Mouse (Mus musculus) neural tube, embryonic 15.5 days (tissue): ENCODE measurements at regions not wholly inside any gene's neighbourhood (a gene's known extent, or its start where the extent isn't known, plus 50 kb on each side); places are given as distances from the start of the nearest gene placed in this dataset.
"Not testable (repeated sequence)": the region's sequence is repeated elsewhere in the genome, so short reads cannot be mapped to it uniquely, and the experiment has no call there.

ENCODE experiments used
- ATAC-seq: fragments of 200-750 bp; cut with Nextera tagmentation; 2 replicates; pipeline ENCODE4 v1.8.0; 2017; ENCODE audit warnings: mild to moderate bottlenecking, moderate TSS enrichment, moderate library complexity; ENCODE audit not compliant: low FRiP score
- H3K27ac ChIP-seq: fragments of 300-500 bp; sonication (generic); replicated peaks from 2 replicates; pipeline ENCODE4 v1.5.1; 2015; ENCODE audit warnings: mild to moderate bottlenecking, inconsistent platforms
- H3K27me3 ChIP-seq: fragments of 300-500 bp; sonication (generic); replicated peaks from 2 replicates; pipeline ENCODE4 v1.6.1; 2015; ENCODE audit warnings: inconsistent platforms
- H3K36me3 ChIP-seq: fragments of 300-500 bp; sonication (generic); 2 replicates; pipeline ENCODE4 v1.6.1; 2015; ENCODE audit warnings: inconsistent platforms
- H3K4me1 ChIP-seq: fragments of 300-500 bp; sonication (generic); 2 replicates; pipeline ENCODE4 v1.6.1; 2015; ENCODE audit warnings: inconsistent platforms
- H3K4me2 ChIP-seq: fragments of 300-500 bp; sonication (generic); 2 replicates; pipeline ENCODE4 v1.6.1; 2015; ENCODE audit warnings: inconsistent platforms, mild to moderate bottlenecking, moderate library complexity
- H3K4me3 ChIP-seq: fragments of 300-500 bp; sonication (generic); replicated peaks from 2 replicates; pipeline ENCODE4 v1.5.1; 2015; ENCODE audit warnings: mild to moderate bottlenecking, inconsistent platforms
- H3K9ac ChIP-seq: fragments of 300-500 bp; sonication (generic); replicated peaks from 2 replicates; pipeline ENCODE4 v1.6.1; 2015; ENCODE audit warnings: mild to moderate bottlenecking, inconsistent platforms
- H3K9me3 ChIP-seq: fragments of 300-500 bp; sonication (generic); replicated peaks from 2 replicates; pipeline ENCODE4 v1.6.1; 2016; ENCODE audit warnings: inconsistent platforms
- WGBS: fragments of 180-500 bp; shearing (Covaris S2); methylation state at CpG from one replicate; pipeline ENCODE4 v1.1.7; 2015; ENCODE audit warnings: mixed read lengths; 5-methylcytosine and 5-hydroxymethylcytosine counted together

GRCm38 (mm10) chr3:82290373-82290772, 67.5 kb upstream of the Map9 start:
- Histone ChIP-seq H3K27me3 (no peaks in the 10 kb centered on the region), H3K9ac (no peak overlapping the region), H3K4me1 (no peaks in the 10 kb centered on the region), H3K27ac (no peak overlapping the region), H3K9me3 (no peaks in the 10 kb centered on the region), H3K4me3 (no peak overlapping the region), H3K36me3 (no peaks in the 10 kb centered on the region), H3K4me2 (no peak overlapping the region)
- no peak for ATAC-seq
- 89% methylated on average over 2 of the region's 2 CpGs for WGBS

- Histone ChIP-seq H3K4me1 (no peaks in the 10 kb centered on the region), H3K9ac (no peak overlapping the region), H3K4me2 (no peak overlapping the region), H3K4me3 (no peak overlapping the region), H3K9me3 (no peaks in the 10 kb centered on the region), H3K27ac (no peak overlapping the region), H3K27me3 (no peaks in the 10 kb centered on the region), H3K36me3 (no peaks in the 10 kb centered on the region)
- WGBS, result 68% methylated on average over 6 of the region's 6 CpGs
- ATAC-seq, result no peak
Observed at GRCm38 (mm10) chr3:82288996-82289395, 68.8 kb upstream of the Map9 start.

DNA sequence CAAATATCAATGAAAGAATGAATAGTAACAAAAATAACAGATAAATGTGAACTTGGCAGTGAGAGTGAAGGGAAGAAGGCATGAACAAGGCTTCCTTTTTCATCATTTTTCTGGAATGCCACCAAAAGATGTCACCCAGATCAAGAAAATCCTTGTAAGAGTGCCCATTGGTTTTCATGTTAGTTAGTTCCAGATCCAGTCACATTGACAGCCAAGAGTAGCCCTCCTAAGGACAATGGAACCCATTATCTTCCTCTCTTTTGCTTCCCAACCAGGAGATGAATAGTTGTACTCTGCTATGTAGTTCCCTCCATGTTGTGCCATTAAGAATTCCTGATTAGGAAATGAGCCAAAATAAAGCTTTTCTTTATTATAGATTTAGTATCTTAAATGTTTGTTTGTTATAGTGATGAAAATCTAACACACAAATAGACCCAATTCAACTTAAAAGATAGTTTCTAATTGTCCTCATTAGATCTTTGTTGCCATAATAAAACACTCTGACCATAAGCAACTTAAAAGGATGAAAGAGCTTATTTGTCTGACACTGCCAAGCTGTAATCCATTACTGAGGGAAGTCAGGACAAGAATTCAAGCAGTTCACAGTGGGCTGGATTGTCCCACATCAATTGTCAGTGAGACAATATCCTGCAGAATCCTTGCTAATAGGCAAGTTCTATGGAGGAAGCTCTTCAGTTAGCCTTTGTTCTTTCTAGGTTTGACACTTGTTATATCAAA, 80.7 kb upstream of the Map9 start:
- H3K27me3 ChIP-seq, result no peaks in the 10 kb centered on the region
- H3K27ac ChIP-seq, result no peak overlapping the region
- peaks cover 15% of the 10 kb centered on the region for H3K4me1 ChIP-seq
- no peaks in the 10 kb centered on the region for H3K36me3 ChIP-seq
- no peak for ATAC-seq
- H3K9ac ChIP-seq, result no peak overlapping the region
- no peaks in the 10 kb centered on the region for H3K9me3 ChIP-seq
- H3K4me2 ChIP-seq, result no peak overlapping the region
- no peak overlapping the region for H3K4me3 ChIP-seq

DNA sequence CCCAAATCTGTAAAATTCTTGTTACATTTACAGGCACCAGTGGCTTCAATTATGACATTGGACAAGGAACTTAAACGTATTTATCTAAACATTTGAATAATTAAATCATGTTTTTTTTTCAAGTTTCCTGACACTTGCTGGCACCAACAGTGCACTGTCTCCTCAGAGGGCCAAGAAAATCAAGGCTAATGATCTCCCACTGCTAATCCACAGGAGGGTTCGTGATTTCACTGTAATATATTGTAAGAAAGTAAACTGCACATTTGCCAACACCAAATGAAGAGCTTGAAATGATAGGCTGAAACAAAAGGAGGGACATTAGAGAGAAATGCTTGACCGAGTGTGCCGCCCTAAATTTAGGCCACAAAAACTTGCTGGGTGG, 82.0 kb upstream of the Map9 start:
- Histone ChIP-seq H3K27me3 (no peaks in the 10 kb centered on the region), H3K27ac (peak overlapping the region; percentile 30; the same call in 1 of the 2 replicates), H3K9ac (no peak overlapping the region), H3K4me2 (no peak overlapping the region), H3K9me3 (no peaks in the 10 kb centered on the region), H3K36me3 (no peaks in the 10 kb centered on the region), H3K4me3 (no peak overlapping the region), H3K4me1 (peaks cover 15% of the 10 kb centered on the region)
- ATAC-seq, result peak; percentile 50; the same call in 1 of the 2 replicates
- WGBS, result 51% methylated on average over 4 of the region's 4 CpGs

- H3K4me2 ChIP-seq, result no peak overlapping the region
- peak; percentile 86; the same call in 1 of the 2 replicates for ATAC-seq
- H3K9ac ChIP-seq, result no peak overlapping the region
- no peaks in the 10 kb centered on the region for H3K27me3 ChIP-seq
- peak overlapping the region; percentile 60 for H3K27ac ChIP-seq
- no peak overlapping the region for H3K4me3 ChIP-seq
- H3K4me1 ChIP-seq, result peaks cover 15% of the 10 kb centered on the region
- 46% methylated on average over 7 of the region's 7 CpGs for WGBS
- H3K36me3 ChIP-seq, result no peaks in the 10 kb centered on the region
- no peaks in the 10 kb centered on the region for H3K9me3 ChIP-seq
Observed at GRCm38 (mm10) chr3:82274945-82275821, 82.7 kb upstream of the Map9 start.

GRCm38 (mm10) chr3:82274196-82274937, 83.5 kb upstream of the Map9 start:
- H3K4me3 ChIP-seq, result no peak overlapping the region
- no peaks in the 10 kb centered on the region for H3K36me3 ChIP-seq
- H3K4me1 ChIP-seq, result peaks cover 15% of the 10 kb centered on the region
- H3K4me2 ChIP-seq, result no peak overlapping the region
- H3K9ac ChIP-seq, result no peak overlapping the region
- H3K27ac ChIP-seq, result no peak overlapping the region; the same call in 1 of the 2 replicates
- peak; percentile 49; the same call in 1 of the 2 replicates for ATAC-seq
- WGBS, result 42% methylated on average over 6 of the region's 6 CpGs
- no peaks in the 10 kb centered on the region for H3K9me3 ChIP-seq
- H3K27me3 ChIP-seq, result no peaks in the 10 kb centered on the region

GRCm38 (mm10) chr3:82273511-82273910, 84.3 kb upstream of the Map9 start:
- not testable (repeated sequence) for H3K27me3 ChIP-seq, H3K9ac ChIP-seq, ATAC-seq, H3K36me3 ChIP-seq, H3K27ac ChIP-seq, H3K4me2 ChIP-seq, H3K9me3 ChIP-seq, H3K4me3 ChIP-seq
- WGBS, result 94% methylated on average over 2 of the region's 2 CpGs
- H3K4me1 ChIP-seq, result peaks cover 15% of the 10 kb centered on the region

GRCm38 (mm10) chr3:82271965-82272364, 85.9 kb upstream of the Map9 start:
- WGBS, result 87% methylated on average over 1 of the region's 1 CpGs
- Histone ChIP-seq H3K4me2 (no peak overlapping the region), H3K4me3 (no peak overlapping the region), H3K27ac (no peak overlapping the region), H3K9me3 (0 out of 2 replicates have a peak, but pooled peaks cover 4% of the 10 kb centered on the region), H3K27me3 (no peaks in the 10 kb centered on the region), H3K4me1 (peaks cover 15% of the 10 kb centered on the region), H3K9ac (no peak overlapping the region), H3K36me3 (no peaks in the 10 kb centered on the region)
- no peak for ATAC-seq

DNA sequence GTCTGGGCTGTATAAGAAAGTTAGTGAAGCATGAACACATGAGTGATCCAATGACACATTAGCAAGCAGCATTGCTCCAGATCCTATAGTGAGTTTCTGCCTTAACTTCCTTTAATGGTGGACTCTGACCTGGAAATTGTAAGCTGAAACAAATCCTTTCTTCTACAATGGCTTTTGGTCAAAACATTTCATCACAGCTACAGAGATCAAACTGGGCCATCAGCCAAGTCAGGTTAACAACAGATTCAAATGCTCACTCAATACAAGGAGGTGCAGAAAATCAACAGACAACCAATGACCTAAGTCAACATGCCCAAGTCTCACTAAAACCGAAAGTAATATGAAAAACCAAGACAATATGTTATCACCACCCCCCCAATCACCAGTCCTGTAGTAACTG, 91.9 kb upstream of the Map9 start:
- Histone ChIP-seq H3K4me1 (no peaks in the 10 kb centered on the region), H3K4me2 (no peak overlapping the region), H3K36me3 (no peaks in the 10 kb centered on the region), H3K4me3 (no peak overlapping the region), H3K27ac (no peak overlapping the region), H3K9me3 (0 out of 2 replicates have a peak, but pooled peaks cover 4% of the 10 kb centered on the region), H3K27me3 (no peaks in the 10 kb centered on the region), H3K9ac (no peak overlapping the region)
- no peak for ATAC-seq
- 90% methylated on average over 1 of the region's 1 CpGs for WGBS

DNA sequence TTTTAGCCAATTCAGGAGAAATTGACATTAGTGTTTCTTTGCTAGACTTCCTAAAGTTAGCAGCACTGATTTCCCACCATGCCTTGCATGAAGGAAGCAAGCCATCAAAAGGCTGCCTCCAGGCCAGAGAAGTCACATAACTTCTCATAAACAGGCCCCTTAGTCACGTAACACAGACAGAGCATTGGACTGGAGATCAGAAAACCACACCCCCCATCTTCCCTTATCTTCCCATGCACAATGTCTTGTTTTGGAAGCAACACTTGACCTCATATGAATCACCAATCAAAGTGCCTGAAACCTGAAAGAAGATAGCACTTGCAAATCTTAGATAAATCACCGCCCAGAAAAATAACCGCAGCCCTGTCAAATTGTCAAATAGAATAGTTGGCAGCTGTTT, 95.9 kb upstream of the Map9 start:
- Histone ChIP-seq H3K9ac (no peak overlapping the region), H3K27me3 (no peaks in the 10 kb centered on the region), H3K4me2 (no peak overlapping the region), H3K4me1 (no peaks in the 10 kb centered on the region), H3K36me3 (no peaks in the 10 kb centered on the region), H3K4me3 (no peak overlapping the region), H3K27ac (no peak overlapping the region), H3K9me3 (no peaks in the 10 kb centered on the region)
- ATAC-seq, result no peak
- 89% methylated on average over 3 of the region's 3 CpGs for WGBS

DNA sequence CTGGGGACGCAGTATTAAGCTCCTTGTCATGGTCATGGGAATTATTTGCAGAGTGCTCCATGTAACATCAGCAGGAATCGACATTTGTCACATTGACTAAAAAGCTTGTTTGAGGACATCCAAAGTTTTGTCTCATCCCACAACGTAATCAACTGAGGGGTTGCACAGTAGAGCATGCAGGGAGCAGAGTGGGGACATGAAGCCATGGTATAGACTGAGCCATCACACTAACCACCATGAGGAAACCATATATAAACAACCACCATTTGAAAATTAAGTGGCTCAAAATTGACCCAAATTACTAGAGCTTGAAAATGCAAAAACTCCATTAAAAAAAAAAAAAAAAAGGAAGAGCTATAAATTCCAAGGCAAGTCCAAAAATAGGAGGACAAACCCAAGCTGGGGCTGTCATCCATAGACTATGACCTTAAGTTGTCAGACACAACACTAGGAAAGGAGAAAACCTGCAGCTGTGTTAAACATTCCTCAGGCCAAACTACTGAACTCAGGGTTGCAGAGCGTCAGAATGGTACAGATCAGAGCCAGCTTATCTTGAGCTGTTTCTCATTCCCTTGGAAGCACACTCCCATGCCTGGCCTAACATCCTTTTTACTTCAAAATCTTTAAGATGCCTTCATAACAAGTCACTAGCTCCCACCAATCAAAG, 97.7 kb upstream of the Map9 start:
- H3K27me3 ChIP-seq, result no peaks in the 10 kb centered on the region
- H3K4me3 ChIP-seq, result no peak overlapping the region
- no peak overlapping the region for H3K9ac ChIP-seq
- no peak overlapping the region for H3K4me2 ChIP-seq
- H3K4me1 ChIP-seq, result no peaks in the 10 kb centered on the region
- 87% methylated on average over 4 of the region's 4 CpGs for WGBS
- H3K9me3 ChIP-seq, result no peaks in the 10 kb centered on the region
- no peak for ATAC-seq
- no peak overlapping the region for H3K27ac ChIP-seq
- no peaks in the 10 kb centered on the region for H3K36me3 ChIP-seq
